Mouse (Mus musculus): ENCODE measurements around the gene Wdr74.

GRCm38 (mm10) chr19:8725081-8725613 is 10.5 kb upstream of the Wdr74 start:
- TF ChIP-seq CTCF (IDR thresholded peaks at IDR 0.05; ENCODE audit: extremely low read depth, insufficient read length, insufficient replicate concordance, low read depth, low read length) (no peak), POLR2A (IDR thresholded peaks at IDR 0.05; ENCODE audit: low read depth, low read length) (no peak)

All from small intestine, adult 2 months (tissue).